Mouse (Mus musculus) testis, adult 2 months (tissue): ENCODE results near the gene Rnf182.

Experiments used
- CTCF ChIP-seq: fragments of 200-500 bp; IDR thresholded peaks from 2 replicates; pipeline ENCODE4 v1.5.1; 2012; ENCODE audit warnings: low read depth, mild to moderate bottlenecking, inconsistent platforms, low read length, moderate library complexity; ENCODE audit not compliant: control insufficient read depth, insufficient read depth, insufficient replicate concordance
- POLR2A ChIP-seq: fragments of 200-500 bp; IDR thresholded peaks from 2 replicates; pipeline ENCODE4 v1.6.1; 2012; ENCODE audit warnings: low read depth, mild to moderate bottlenecking, inconsistent platforms, low read length, moderate library complexity; ENCODE audit not compliant: control insufficient read depth

GRCm38 (mm10) chr13:43608854-43609253, 6.7 kb upstream of the Rnf182 start:
- TF ChIP-seq CTCF (no peak), POLR2A (no peak)
